Mouse (Mus musculus): ENCODE measurements around the gene Prune1.

GRCm38 (mm10) chr3:95284501-95285281 is 2.8 kb upstream of the Prune1 start:
- TF ChIP-seq ZC3H11A (IDR thresholded peaks at IDR 0.05; ENCODE audit: low read depth, low read length) (no peak), ETS1 (IDR thresholded peaks at IDR 0.05; ENCODE audit: low read depth, low read length) (no peak)
